Mouse (Mus musculus): ENCODE measurements around the gene Ss18l1.

Ss18l1 gene

GRCm38 (mm10) chr2:180086637-180087027 lies 44.3 kb downstream of the Ss18l1 start:
- DNase-seq (ENCODE audit: low spot score): no peak

- no peak for DNase-seq (ENCODE audit: low spot score)
Measured at GRCm38 (mm10) chr2:180087472-180087871, 45.2 kb downstream of the Ss18l1 start.

- no peak for DNase-seq (ENCODE audit: low spot score)
Measured at GRCm38 (mm10) chr2:180090285-180090684, 48.0 kb downstream of the Ss18l1 start.

GRCm38 (mm10) chr2:180095711-180096110 lies 53.4 kb downstream of the Ss18l1 start:
- no peak for DNase-seq (ENCODE audit: low spot score)

- no peak for DNase-seq (ENCODE audit: low spot score)
Measured at GRCm38 (mm10) chr2:180097585-180097984, 55.3 kb downstream of the Ss18l1 start.

- DNase-seq (ENCODE audit: low spot score): no peak
Measured at GRCm38 (mm10) chr2:180098167-180098566, 55.9 kb downstream of the Ss18l1 start.

- DNase-seq (ENCODE audit: low spot score): no peak
Measured at GRCm38 (mm10) chr2:180099529-180099928, 57.2 kb downstream of the Ss18l1 start.

- no peak for DNase-seq (ENCODE audit: low spot score)
Measured at GRCm38 (mm10) chr2:180103151-180103977, 61.1 kb downstream of the Ss18l1 start.

GRCm38 (mm10) chr2:180103978-180104658 lies 61.8 kb downstream of the Ss18l1 start, which contains the start of gene Hrh3:
Gene Hrh3, minus strand, starts transcription at chr2:180104488.
- no peak for DNase-seq (ENCODE audit: low spot score)

GRCm38 (mm10) chr2:180104659-180105377 lies 62.5 kb downstream of the Ss18l1 start:
- no peak for DNase-seq (ENCODE audit: low spot score)

GRCm38 (mm10) chr2:180105441-180106190 lies 63.3 kb downstream of the Ss18l1 start:
- DNase-seq (ENCODE audit: low spot score): no peak

GRCm38 (mm10) chr2:180107081-180107480 lies 64.8 kb downstream of the Ss18l1 start:
- no peak for DNase-seq (ENCODE audit: low spot score)

- no peak for DNase-seq (ENCODE audit: low spot score)
Measured at GRCm38 (mm10) chr2:180108285-180108684, 66.0 kb downstream of the Ss18l1 start.

- DNase-seq (ENCODE audit: low spot score): no peak
Measured at GRCm38 (mm10) chr2:180113909-180114890, 71.9 kb downstream of the Ss18l1 start.

- no peak for DNase-seq (ENCODE audit: low spot score)
Measured at GRCm38 (mm10) chr2:180115279-180115678, 73.0 kb downstream of the Ss18l1 start.

GRCm38 (mm10) chr2:180116081-180116493 lies 73.8 kb downstream of the Ss18l1 start:
- no peak for DNase-seq (ENCODE audit: low spot score)

- DNase-seq (ENCODE audit: low spot score): no peak
Measured at GRCm38 (mm10) chr2:180116741-180117484, 74.6 kb downstream of the Ss18l1 start.

- no peak for DNase-seq (ENCODE audit: low spot score)
Measured at GRCm38 (mm10) chr2:180117485-180118194, 75.3 kb downstream of the Ss18l1 start.

Measured in left cerebral cortex, adult 11 months (tissue).